Mouse (Mus musculus) hindbrain, embryonic 11.5 days (tissue): ENCODE results near the gene Olfml1. TPM values are rescaled to one million over a fixed set of nuclear protein-coding genes. Genes with fewer than 3 reads are reported as not detected.

Experiments
- ATAC-seq: fragments of 200-750 bp; cut with Nextera tagmentation; 2 replicates; pipeline ENCODE4 v1.8.0; 2017; ENCODE audit warnings: mild to moderate bottlenecking, moderate TSS enrichment, moderate library complexity; ENCODE audit not compliant: low FRiP score
- DNase-seq: peaks from one replicate; pipeline ENCODE4 v3.0.0-alpha.2; 2015; ENCODE audit warnings: low spot score
- H3K27ac ChIP-seq: fragments of 300-500 bp; sonication (generic); 2 replicates; pipeline ENCODE4 v1.5.1; 2014; ENCODE audit warnings: mild to moderate bottlenecking, low read depth, low read length
- H3K27me3 ChIP-seq: fragments of 300-500 bp; sonication (generic); 2 replicates; pipeline ENCODE4 v1.6.1; 2014; ENCODE audit warnings: mild to moderate bottlenecking, low read length, moderate library complexity, mixed read lengths; ENCODE audit not compliant: control insufficient read depth, insufficient read depth
- H3K36me3 ChIP-seq: fragments of 300-500 bp; sonication (generic); 2 replicates; pipeline ENCODE4 v1.6.1; 2014; ENCODE audit warnings: mild to moderate bottlenecking, low read length, moderate library complexity, mixed read lengths; ENCODE audit not compliant: control insufficient read depth, insufficient read depth
- H3K4me1 ChIP-seq: fragments of 300-500 bp; sonication (generic); replicated peaks from 2 replicates; pipeline ENCODE4 v1.6.1; 2014; ENCODE audit warnings: low read length, mixed read lengths; ENCODE audit not compliant: control insufficient read depth, insufficient read depth
- H3K4me2 ChIP-seq: fragments of 300-500 bp; sonication (generic); replicated peaks from 2 replicates; pipeline ENCODE4 v1.6.1; 2014; ENCODE audit warnings: mild to moderate bottlenecking, low read depth, low read length
- H3K4me3 ChIP-seq: fragments of 300-500 bp; sonication (generic); 2 replicates; pipeline ENCODE4 v1.5.1; 2014; ENCODE audit warnings: low read depth, low read length
- H3K9ac ChIP-seq: fragments of 300-500 bp; sonication (generic); 2 replicates; pipeline ENCODE4 v1.6.1; 2014; ENCODE audit warnings: low read depth, low read length
- H3K9me3 ChIP-seq: fragments of 300-500 bp; sonication (generic); 2 replicates; pipeline ENCODE4 v1.6.1; 2016; ENCODE audit warnings: low read length; ENCODE audit not compliant: control insufficient read depth
- WGBS: fragments of 180-500 bp; shearing (Covaris S2); extraction: QIAGEN DNeasy Blood & Tissue Kit; methylation state at CpG from one replicate; pipeline ENCODE4 v1.1.7; 2014; 5-methylcytosine and 5-hydroxymethylcytosine counted together
- polyA plus RNA-seq: library from polyadenylated mRNA; unstranded; fragments of >200 nt; fragmentation: Nextera tagmentation; extraction: Ambion mirVana; gene quantifications from 2 replicates; pipeline ENCODE4 v1.2.1, GENCODE M21; 2014

Gene Olfml1
- polyA plus RNA-seq, 1 experiment from 2014 or later: 11.4 TPM

- ATAC-seq (no peak), DNase-seq (no peak)
- no peak overlapping the region for H3K4me2 ChIP-seq
- H3K4me1 ChIP-seq: no peaks in the 10 kb centered on the region
- 66% methylated on average over 3 of the region's 3 CpGs for WGBS
- H3K27ac ChIP-seq: no peak overlapping the region
- H3K36me3 ChIP-seq: no peaks in the 10 kb centered on the region
- no peaks in the 10 kb centered on the region for H3K27me3 ChIP-seq
- no peaks in the 10 kb centered on the region for H3K9me3 ChIP-seq
- no peak overlapping the region for H3K9ac ChIP-seq
- H3K4me3 ChIP-seq: no peak overlapping the region
These were observed 57.2 kb downstream of the Olfml1 start for GRCm38 (mm10) chr7:107624432-107624831.

DNA sequence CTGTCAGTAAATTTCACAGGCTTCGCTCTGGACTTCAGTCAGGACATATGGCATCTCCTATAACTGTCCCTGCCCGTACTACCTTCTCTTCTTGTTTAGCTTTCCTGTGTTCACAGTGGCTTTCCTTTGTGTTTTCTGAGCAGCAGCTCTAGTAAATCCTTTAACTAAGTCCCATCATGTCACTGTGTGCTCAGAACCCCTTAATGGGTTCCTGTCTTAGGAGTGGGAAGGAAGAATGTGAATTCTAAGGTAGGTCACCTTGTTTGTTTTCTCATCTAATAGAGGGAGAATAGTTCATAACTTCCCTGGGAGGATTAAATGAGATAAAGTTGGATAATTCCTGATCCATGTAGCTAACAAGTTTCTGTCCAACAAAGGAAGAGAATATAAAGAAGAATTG lies 57.8 kb downstream of the Olfml1 start, which contains the start of gene 5330417H12Rik:
TSS of gene 5330417H12Rik (minus strand) at position 101 of the 400 bp plus-strand sequence.
- no peak for ATAC-seq
- Histone ChIP-seq H3K27me3 (no peaks in the 10 kb centered on the region), H3K9ac (no peak within 1 kb of the TSS), H3K4me2 (no peak within 1 kb of the TSS), H3K27ac (no peak within 1 kb of the TSS), H3K4me3 (no peak within 1 kb of the TSS), H3K4me1 (no peaks in the 10 kb centered on the region), H3K9me3 (no peaks in the 10 kb centered on the region), H3K36me3 (no peaks in the 10 kb centered on the region)
- WGBS: 88% methylated on average over 2 of the region's 2 CpGs
- DNase-seq: no peak

DNA sequence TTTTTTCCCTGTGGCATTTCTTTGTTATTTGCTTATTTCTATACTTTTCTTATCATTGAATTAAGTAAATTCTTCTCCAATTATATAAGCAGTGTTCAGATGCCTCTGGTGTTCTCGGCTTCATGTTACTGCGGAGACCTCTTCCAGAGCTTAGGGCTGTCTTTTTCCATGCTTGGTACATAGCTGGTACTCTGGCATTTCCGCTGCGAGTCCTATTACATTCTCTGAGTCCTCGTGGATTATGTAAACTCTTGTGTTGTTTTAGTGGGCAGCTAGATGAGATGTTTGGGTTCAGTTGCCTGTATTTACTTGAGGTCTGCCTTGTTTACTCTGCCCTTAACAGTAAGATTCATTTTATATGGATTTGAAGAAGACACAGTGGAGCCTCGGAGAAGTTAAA lies 58.5 kb downstream of the Olfml1 start:
- Histone ChIP-seq H3K36me3 (no peaks in the 10 kb centered on the region), H3K27me3 (no peaks in the 10 kb centered on the region), H3K4me3 (no peak overlapping the region), H3K27ac (no peak overlapping the region), H3K9me3 (no peaks in the 10 kb centered on the region), H3K9ac (no peak overlapping the region), H3K4me1 (no peaks in the 10 kb centered on the region), H3K4me2 (no peak overlapping the region)
- DNase-seq: no peak
- WGBS: 85% methylated on average over 6 of the region's 6 CpGs
- no peak for ATAC-seq

- no peak overlapping the region for H3K27ac ChIP-seq
- H3K36me3 ChIP-seq: no peaks in the 10 kb centered on the region
- H3K9ac ChIP-seq: no peak overlapping the region
- ATAC-seq (no peak), DNase-seq (no peak)
- H3K27me3 ChIP-seq: no peaks in the 10 kb centered on the region
- no peaks in the 10 kb centered on the region for H3K4me1 ChIP-seq
- H3K9me3 ChIP-seq: no peaks in the 10 kb centered on the region
- no peak overlapping the region for H3K4me3 ChIP-seq
- no peak overlapping the region for H3K4me2 ChIP-seq
These were observed 61.1 kb downstream of the Olfml1 start for GRCm38 (mm10) chr7:107628383-107628782.

DNA sequence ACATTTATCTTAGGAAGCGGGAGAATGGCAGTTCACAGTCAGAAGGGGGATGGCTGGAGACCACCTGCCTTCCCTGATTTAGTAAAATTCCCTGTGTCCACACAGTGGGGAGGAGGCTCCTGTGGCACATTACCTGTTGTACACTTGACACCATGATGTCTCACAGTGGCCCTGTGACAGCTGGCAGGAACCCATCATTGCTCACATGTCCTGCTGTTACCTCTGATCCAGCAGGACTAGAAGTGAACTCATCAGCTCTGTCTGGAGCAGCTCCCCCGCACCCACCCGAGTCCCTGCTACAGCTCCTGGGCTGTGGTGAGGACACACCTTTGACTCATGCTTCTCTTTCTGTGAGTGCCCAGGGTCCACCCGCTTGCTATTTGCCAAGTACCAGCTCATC lies 66.0 kb downstream of the Olfml1 start:
- H3K36me3 ChIP-seq: no peaks in the 10 kb centered on the region
- no peak overlapping the region for H3K4me3 ChIP-seq
- ATAC-seq (no peak), DNase-seq (no peak)
- H3K9me3 ChIP-seq: no peaks in the 10 kb centered on the region
- H3K9ac ChIP-seq: no peak overlapping the region
- WGBS: 90% methylated on average over 4 of the region's 4 CpGs
- H3K4me2 ChIP-seq: no peak overlapping the region
- H3K4me1 ChIP-seq: no peaks in the 10 kb centered on the region
- no peaks in the 10 kb centered on the region for H3K27me3 ChIP-seq
- no peak overlapping the region for H3K27ac ChIP-seq

DNA sequence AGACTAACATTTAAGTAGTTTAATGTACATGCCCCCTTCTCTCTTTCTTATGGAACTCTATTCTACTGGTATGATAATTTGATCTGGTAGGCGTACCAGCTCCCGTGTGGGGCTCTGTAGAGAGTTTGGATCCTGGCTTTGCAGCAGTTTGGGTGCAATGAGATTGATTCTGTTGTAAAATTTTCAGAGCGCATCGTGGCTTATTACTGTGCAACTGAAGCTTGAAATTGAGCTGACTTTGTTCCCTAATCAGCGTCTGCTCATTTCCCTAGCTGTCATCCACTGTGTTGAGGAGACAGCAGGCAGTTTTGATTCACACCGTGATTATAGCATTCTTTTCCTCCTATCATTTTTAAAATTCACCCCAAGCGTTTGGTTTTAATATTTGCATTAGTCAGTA lies 70.2 kb downstream of the Olfml1 start:
- Histone ChIP-seq H3K4me2 (no peak overlapping the region), H3K27me3 (no peaks in the 10 kb centered on the region), H3K4me3 (no peak overlapping the region), H3K9ac (no peak overlapping the region), H3K9me3 (no peaks in the 10 kb centered on the region), H3K36me3 (no peaks in the 10 kb centered on the region), H3K27ac (no peak overlapping the region), H3K4me1 (no peaks in the 10 kb centered on the region)
- 83% methylated on average over 7 of the region's 7 CpGs for WGBS
- ATAC-seq: no peak
- DNase-seq: no peak

DNA sequence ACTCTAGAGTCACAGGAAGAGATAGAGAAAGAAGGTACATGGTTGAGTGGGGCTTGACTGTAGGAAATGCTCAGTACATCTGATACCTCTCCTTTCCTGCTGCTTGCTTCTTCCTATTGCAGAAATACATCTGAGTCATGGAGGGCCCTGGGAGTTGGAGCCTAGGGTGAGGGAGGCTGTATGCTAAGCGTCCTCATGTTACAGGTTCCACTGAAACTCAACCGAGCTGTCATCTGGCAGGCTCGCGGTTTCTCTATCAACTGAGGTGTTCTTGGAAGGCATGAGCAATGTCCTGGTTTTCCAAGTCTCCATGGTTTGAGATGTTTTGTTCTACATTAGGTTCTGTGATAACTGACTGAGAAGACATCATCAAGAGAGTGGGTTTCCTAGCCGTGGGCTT lies 70.8 kb downstream of the Olfml1 start:
- Histone ChIP-seq H3K36me3 (no peaks in the 10 kb centered on the region), H3K27ac (no peak overlapping the region), H3K27me3 (no peaks in the 10 kb centered on the region), H3K4me1 (no peaks in the 10 kb centered on the region), H3K4me2 (no peak overlapping the region), H3K4me3 (no peak overlapping the region), H3K9me3 (no peaks in the 10 kb centered on the region), H3K9ac (no peak overlapping the region)
- ATAC-seq: no peak
- no peak for DNase-seq
- 88% methylated on average over 5 of the region's 5 CpGs for WGBS

Other genes with a start within 250 kb of the Olfml1 start
- gene Syt9, start 196.7 kb upstream of the Olfml1 start, polyA plus RNA-seq: 4.4 and 4.8 TPM in 2 replicates
- gene Ppfibp2, start 27.8 kb downstream of the Olfml1 start, polyA plus RNA-seq: 5.0 and 5.1 TPM in 2 replicates
- gene 5330417H12Rik, start 57.7 kb downstream of the Olfml1 start, polyA plus RNA-seq: not detected in 2 replicates
- gene Cyb5r2, start 190.6 kb downstream of the Olfml1 start, polyA plus RNA-seq: 0.14 and 0.24 TPM in 2 replicates
- not detected in 2 replicates for gene Ovch2, start 233.8 kb downstream of the Olfml1 start, polyA plus RNA-seq
- gene Olfr467, start 244.8 kb downstream of the Olfml1 start, polyA plus RNA-seq: not detected in 2 replicates